Mouse (Mus musculus): Measurements from ENCODE around the gene Slc7a14. TPM values are rescaled to one million over a fixed set of nuclear protein-coding genes. Genes with fewer than 3 reads are reported as not detected.

The Slc7a14 gene
- total RNA-seq (2023) = 0.24 TPM

DNA sequence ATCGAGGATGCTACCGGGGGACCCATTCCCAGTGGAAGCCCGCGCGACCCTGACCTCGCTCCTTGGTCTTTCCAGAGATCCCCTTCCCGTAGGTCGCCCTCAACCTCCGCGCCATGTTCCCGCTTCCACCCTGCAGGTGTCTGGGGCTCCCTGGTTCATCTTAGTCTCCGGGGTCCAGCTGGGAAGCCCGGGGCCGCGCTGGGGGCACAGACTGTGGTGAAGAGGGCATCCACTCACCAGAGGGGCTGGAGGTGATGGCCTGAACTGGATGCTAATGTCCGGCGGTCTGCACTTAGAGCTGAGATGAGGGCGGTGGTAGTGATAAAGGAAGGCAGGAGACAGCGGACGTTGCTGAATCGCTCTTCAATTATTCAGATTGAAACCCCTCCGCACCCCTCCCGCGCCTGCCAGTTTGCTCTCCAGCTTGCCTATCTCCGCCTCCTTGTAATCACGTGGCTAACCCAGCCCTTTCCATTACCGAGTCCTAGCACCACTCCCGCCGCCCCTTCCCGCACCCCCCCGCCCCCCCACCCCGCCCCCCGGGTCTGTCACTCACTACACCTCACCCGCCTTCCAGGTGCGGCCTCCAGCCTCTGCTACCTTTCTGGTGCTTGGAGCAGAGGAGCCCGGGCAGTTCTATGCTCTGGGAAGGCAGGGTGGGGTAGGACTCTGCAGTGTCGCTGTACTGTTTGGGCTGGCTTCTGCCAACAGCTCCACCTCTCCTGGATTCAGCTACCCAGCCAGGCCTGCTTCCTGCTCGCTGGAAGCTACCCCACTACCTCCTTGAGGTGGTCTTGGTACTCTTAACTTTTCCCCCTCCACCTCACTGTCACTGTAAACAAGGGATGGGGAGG is at the start of gene Slc7a14:
Slc7a14 (minus strand) TSS at position 445 of the 854 bp plus-strand sequence.

Other genes starting within 250 kb of the Slc7a14 start
- 147 TPM for gene Skil, start 215.3 kb downstream of the Slc7a14 start, total RNA-seq (2023)
- not detected for gene Cldn11, start 160.5 kb downstream of the Slc7a14 start, total RNA-seq (2023)